Mouse (Mus musculus) lung, postnatal 14 days (tissue): ENCODE measurements around the gene Fxn.
A peak's percentile ranks its signal among the peaks of the same experiment; 100 is the strongest.

Experiments
- DNase-seq: peaks from one replicate; pipeline ENCODE4 v3.0.0; 2021

Fxn gene

DNA sequence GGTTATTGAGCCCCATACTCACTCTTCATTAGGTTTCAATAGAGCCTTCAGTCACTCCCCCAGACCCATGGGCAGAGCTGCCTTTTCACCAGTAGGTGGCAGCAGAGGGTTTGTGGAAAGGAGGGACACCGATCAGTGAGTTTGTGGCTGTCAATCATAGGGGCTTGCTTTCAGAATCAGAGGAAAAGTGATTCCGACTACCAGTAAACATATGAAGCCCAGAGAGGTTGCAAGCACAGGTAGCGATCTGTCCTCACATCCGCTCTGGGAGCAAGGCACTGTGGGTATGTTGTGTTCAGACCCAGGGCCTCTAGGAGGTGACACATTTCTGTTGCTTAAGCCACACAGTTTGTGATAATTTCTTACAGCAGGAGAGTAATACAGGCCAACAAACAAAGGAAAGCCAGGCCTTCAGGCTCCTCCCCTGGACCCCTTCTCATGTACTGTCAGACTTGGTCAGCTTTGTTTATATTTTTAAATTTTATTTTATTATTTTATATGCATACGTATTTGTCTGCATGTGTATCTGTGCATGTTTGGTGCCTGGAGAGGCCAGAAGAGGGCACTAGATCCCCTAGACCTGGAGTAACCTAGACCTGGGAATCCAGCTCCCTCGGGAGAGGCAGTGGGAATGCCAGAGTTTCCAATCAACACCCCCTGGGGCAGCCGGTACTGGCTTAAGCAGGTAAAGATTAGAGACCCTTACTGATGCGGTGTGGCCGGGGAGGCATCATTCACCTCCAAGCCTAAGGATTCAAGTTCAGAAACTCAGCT is 20.8 kb upstream of the Fxn start:
- peak; percentile 79 for DNase-seq

DNA sequence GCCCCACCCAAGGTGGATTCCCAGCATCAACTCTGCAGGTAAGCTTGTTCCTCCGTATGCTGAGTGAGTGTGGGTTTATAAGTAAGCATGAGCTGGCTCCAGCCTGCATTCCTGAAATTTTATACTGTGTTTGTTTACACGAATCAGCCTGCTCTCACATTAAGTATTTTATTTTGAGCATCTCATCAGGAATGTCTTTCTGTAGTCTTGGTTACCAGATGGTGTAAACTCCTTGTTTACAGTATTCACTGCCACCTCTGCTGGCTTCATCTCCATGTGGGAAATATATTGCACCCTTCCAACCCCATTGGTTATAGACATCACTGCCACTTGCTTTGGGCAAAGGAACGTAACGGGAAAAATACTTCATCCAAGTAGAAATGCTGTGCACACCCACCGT is 13.1 kb upstream of the Fxn start:
- DNase-seq: no peak

DNA sequence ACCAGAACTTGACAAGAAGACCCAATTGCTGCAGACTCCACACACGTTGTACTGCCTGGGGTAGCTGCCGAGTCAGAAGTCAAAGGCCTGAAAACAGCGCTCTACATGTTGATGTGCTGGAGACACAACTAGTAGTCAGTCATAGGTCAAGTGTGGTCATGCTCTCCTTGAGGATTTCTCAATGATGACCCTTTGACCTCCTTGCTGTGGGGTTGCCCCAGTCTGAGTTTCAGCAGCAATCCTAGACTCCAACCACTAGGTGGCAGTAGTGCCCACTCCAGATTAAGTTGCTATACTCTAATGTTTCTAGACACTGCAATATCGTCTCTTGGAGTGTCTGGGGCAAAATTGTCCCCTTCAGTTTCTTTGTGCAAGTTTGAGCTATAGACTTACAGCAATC is 3.8 kb upstream of the Fxn start:
- peak; percentile 69 for DNase-seq

DNA sequence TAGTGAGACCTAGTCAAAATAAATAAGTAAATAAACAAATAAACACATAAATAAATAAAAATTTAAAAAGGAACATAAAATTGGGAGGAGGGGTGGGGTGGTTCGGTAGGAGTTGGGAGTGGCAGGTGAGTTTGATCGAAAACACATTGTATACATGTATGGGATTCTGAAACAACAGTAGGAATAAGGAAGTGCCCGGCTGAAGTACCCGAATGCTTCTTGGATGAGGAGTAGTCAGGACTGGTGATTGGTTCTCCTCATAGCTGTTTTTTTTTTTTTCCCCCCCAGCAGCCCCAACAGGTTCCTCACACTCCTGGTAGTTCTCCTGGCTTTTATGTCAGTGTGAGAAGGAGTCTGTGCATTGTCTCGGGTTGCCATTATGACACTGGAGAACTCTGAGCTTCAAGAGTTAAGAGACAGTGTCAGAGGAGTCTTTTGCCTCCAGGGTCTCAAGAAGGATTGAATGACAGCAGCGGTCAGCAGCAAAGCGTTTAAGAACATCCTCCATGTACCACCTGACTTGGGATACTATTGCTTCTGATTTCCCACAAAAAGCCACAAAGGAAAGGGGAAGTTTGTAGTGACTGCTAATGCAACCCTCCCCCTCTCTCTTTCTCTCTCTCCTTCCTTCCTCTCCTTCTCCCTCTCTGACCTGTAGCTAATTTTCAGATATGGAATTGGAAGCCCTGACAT is 1.0 kb upstream of the Fxn start:
- DNase-seq: no peak

DNA sequence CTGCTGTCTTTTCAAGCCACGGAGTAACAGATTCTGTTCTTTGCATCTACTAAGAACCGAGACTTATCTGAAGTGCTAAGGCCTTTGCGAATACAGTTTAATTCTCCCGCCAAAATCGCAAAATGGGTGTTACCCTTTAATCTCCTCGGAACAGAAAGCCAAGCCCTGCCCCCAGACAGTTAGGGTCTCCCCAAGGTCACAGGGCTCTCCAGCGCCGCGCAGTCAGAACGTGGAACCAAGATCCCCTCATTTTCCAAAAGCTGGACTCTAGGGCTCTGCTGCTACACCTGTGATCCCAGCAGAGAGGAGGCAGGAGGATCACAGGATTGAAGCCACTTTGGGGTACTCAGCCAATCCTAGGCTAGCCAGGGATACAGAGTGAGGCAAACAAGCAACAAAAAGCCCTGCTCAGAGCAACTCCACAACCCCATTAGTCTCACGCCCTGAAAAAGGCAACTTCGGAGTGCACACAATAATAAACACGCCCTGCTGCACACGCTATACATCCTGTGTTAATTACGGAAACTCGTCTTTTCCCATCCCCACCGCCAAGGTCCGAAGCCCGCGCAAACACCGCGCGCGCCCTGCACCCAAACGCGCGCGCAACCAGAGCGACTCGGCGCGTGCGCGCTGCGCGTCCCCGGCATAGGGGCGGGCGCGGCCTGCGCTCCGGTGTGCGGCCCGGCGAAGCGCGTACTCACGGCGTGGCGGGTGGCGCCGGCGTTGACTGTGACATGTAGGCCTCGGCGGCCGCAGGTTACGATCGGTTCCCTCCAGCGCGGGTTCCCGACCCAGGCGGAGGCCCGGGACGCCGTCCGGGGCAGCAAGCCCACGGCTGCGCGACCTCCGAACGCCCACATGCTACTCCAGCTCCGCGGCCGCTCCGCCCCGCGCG is 452 bp downstream of the Fxn start:
- DNase-seq: peak; percentile 76

DNA sequence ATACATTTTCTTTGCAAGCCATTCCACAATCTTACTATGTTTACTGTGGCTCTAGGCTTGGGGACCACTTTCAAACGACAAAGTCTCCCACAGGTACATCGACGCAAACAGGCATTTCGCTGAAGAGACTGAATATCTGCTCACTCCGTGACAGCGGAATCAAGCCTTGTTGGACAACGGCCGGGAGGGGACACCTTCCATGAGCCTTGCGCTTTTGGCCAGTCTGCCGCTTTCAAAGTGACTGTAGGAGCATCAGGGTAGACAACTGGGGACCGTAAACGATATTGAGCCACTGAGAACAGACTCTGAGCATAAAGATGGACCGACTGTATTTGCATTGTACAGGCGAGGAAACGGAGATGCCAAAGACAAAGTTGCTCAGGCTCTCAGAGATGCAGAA is 1.5 kb downstream of the Fxn start:
- no peak for DNase-seq

DNA sequence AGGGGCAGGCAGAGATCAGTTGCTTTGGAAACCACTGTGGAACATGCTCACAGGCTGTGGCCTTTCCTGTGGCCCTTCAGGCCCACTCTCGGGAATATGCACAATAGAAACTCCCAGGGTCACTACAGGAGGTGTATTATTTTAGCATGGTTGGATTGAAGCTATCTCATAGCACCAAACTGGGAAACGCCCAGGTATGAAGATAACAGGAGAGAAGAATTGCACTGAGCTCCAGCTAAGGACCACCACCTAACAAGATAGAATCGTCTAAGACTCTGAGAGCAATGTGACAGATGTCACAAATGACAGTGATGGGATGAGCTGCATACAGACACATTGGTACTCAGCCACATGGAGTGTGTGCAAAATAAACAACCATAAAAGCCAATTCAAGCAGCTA is 6.1 kb downstream of the Fxn start:
- no peak for DNase-seq

DNA sequence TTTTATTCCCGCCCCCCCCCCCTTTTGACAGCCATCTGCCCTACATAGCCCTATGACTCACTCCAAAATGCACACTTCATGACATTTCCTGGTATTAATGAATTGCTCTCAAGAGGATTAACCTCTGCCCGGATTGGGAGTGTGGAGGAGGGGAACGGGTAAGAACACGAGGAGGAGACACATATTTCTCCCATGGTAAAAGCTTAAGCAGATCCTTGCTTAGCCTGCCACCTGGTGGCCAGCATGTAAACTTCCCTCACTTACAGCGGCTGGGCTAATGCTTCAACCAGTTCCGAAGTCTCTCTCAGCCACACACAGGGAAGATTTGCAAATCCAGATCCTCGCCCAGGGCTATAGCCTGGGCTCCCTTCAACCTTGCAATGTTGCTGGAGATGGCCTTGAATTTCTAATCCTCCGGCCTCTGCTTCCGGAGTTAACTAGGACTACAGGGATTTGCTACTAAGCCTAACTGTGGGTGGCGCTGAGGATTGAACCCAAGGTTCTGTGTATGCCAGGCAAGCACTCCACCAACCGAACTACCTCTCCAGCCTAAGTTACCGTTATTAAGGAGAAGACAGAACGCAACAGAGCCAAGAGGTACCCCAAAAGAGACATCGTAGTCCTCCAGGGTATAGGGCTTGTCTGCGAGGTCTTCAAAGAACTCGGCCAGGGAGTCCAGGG is 8.5 kb downstream of the Fxn start:
- DNase-seq: peak; percentile 89

DNA sequence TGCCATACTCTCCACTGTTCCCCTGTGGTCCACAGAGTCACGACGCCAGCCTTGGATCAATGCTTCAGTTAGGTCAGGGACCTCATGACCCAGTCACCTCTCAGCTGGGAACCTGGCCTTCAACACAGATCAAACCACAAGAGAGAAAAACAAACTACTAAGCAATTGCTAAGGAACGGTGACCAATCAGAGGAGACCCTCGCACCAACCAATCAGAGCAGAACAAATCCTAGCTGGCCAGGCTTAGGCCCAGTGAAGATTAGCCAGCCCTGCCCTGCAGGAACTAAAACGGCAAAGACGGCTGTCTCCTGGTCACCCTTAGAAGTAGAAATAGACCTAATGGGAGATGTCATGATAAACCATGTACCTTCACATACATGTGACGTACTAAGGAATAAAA is 9.1 kb downstream of the Fxn start:
- no peak for DNase-seq

DNA sequence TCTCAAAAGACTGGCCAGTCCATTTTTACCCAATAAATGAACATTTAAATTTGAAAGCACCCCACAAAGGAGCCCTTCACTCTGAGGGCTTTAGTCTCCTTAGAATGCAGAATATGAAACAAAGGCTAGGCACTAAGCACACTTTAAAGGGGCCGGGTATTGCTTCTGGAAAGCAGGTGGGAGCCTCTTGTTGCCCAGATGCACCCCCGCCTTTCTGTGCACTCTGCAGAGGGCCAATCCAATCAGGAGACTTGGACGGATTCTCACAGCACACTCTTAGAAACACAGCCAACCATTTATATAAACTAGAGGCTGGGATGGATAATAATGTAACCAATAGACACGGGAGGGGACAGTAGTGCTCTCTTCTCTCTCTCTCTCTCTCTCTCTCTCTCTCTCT is 11.9 kb downstream of the Fxn start:
- DNase-seq: no peak

DNA sequence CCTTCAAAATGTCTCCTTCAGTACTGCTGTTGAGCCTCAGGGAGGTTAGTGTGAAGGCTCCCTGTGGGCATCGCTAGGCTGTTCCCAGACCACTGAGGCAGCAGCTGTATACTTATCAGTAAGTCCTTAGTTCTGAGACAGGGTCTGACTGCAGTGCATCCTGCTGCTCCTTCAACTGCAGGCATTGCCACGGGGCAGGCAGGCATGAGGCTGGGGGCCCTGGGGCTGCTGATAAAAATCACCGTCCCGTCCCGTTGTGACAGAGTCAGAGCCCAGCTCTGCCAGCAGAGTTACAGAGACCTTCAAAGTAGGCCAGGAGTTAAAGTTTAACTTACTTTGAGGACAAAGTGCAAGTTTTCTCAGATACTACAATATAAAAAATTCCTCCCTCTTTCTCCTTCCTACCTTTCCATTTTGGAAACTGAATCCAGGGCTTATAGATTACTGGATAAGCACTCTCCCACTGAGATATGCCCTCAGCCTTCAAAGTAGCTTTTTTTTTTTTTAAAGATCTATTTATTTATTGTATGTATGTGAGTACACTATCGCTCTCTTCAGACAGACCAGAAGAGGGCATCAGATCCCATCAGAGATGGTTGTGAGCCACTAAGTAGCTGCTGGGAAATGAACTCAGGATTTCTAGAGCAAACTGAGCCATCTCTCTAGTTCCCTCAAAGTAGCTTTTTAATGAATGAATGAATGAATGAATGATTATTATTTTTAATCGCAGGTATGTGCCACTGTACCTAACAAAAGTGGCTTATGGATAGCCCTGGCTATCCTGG is 14.2 kb downstream of the Fxn start:
- DNase-seq: no peak

DNA sequence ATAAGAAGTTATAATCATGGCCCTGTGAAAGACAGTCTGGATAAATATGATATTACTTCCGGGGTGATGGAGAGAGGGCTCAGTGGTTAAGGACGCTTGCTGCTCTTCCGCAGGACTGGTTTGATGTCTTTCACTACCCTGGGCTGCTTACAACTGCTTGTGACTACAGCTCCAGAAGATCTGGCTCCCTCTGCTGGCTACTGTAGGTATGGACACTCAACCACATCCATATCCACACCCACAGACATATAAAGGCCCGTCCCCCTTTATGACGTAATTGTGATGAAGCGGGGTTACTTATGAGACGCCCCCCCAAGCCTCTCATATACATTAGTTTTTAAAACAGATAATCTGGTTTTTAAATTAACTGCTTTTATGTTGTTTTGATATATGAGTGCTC is 15.4 kb downstream of the Fxn start:
- DNase-seq: peak; percentile 93

DNA sequence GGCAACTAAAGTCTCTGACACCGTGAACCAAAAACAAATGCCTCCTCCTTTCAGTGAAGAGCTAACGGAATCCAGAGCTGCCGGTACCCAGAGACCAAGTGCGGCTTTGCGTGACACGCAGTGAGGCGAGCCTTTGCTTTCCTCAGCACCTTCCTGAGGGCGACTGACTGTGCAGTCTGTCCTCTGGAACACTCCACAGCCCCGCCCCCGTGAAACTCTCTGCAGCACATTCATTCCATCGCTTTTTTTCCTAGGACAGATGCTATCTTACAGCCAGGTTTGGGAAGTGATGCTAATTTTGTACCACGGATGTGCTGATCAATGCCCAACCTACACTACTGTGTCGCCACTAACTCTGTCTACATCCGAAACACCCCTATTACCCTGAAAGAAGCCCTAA is 17.7 kb downstream of the Fxn start:
- DNase-seq: no peak

DNA sequence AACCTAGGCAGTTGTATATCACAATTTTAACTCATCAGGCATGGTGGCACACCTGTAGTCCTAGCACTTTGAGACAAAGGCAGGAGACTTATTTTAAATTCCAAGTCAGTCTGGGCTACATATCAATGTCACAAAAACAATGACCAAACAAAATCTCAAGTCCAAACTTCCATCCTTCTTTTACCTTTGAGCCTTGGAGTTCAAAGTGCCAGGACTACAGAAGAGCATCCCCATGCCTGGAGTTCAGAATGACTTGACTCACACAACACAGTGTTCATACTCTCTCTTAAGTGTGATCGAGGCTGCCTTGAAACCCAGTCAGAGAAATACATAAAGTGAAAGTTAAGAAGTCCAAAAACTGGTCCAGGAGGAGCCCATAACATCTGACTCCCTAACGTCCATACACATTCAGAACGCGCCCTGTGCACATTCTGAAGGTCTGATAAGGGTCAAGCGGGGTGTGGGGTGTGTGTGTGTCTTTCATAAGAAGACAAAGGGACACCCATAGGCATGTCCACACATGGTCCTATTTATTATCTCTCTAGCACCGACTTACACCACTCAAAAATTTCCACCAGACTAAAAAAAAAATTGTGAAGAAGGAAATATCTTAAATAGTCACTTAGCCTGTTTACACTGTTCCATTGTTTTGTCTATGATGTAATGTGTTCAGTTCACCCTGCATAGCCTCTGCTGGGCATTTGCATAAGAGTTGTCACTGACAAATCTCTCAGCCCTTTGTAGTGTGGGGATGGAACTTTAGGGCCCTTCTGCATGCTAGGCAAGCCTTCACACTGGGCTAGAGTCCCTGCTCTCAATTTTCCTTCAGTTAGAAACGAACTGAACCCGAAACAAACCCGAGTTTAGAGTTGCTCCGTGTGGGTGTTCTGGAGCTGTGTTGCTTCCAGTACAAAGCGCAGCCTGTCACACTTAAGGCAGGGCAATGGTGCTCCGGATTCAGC is 20.7 kb downstream of the Fxn start:
- peak; percentile 32 for DNase-seq

DNA sequence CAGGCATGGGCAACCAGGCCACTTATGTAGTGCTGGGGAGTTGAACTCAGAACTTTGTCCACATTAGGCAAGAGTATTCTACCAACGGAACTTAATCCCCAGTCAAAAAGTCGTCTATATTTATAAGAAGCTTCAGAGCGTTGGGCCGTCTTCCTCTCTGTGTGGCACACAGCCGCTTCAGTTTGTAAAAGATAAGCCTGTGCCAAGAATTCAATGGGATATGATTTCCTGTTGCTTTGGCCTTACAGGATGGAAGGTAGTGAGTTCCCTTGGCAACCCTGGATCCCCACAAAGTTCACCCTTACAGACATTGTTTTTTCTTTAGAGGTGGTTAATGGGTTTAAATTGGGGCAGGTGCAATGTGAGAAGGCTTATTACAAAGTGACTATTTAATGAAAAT is 22.0 kb downstream of the Fxn start:
- DNase-seq: peak; percentile 38

DNA sequence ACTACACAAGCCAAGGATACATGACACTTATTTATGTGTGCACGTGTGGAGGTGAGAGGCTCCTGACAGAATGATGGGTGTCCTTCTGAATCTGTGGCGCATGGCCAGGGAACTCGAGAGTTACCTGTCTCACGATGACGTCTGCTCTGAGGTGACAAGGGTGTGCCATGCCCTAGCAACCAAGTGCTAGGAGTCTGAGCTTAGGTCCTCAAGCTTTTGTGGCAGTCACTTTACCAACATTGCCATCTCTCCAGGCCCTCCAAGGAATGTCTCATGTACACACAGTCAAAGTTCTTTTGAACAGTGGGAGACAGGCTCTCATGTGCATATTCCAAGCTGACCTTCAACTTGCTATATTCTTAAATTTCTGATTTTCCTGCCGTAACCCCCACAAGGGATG is 22.4 kb downstream of the Fxn start:
- no peak for DNase-seq

DNA sequence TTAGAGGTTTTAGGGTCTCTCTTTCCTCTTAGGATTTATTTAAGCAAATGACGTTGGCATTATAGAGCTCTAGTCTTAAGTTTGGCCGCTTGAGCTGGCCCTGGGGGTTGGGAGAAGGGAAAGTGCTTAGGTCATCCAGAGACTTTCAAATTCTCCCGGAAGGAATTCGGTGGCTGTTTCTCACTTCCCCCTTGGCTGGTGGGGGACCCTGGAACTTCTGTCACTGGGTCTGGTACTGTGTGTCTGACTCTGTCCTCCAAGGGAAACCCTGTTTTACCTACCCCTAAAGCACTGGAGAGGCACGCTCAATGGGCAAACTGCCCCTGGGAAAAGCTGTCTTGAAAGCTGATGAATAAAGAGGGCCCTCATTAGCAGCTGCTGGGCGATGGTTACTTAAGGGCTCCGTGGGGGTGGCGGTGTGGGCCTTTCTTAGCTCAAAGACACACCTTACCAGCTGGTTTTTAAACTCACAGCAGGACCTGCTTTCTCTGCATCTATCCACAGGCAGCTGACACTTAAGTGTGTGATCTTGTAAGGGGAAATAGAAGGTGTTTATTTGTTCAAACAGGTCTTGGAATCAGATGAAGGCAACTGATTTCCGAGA is 26.6 kb downstream of the Fxn start:
- DNase-seq: no peak

DNA sequence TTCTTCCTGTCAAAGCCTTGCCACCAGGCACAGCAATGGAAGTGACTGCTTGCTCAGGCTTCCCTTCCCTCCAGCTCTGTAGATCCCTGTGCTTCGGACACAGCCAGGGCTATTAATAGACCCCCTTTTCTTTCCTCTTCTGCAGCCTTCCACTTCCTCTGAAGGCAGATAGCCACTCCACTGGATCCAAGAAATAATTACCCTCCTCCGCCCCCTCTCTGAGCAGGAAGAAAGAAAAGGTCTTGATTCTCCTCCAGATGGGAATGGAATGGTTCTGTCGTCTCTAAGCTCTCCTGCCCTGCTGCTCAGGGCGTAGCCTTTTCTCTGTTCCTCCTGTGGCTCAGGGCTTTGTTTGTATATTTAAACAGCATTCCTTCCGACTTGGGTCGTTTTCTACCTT is 28.5 kb downstream of the Fxn start:
- peak; percentile 19 for DNase-seq

DNA sequence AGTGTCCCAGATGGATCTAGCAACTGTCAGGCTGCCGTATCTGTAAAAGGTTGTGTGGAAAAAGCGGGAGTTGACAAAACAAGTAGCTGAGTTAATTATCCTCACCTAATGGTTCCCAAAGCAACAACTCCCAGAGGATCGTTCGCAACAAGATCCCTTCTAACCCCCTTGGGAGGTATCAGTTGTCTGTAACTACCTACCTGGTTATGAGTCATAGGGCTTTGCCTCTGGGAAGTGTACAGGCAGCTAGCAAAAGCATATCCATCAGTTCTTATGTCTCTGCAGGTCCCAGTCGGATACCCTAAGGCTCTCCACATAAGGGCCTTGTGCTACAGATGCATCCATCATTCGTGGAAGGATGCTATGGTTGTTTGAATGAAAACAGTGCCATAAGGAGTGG is 37.1 kb downstream of the Fxn start:
- no peak for DNase-seq

DNA sequence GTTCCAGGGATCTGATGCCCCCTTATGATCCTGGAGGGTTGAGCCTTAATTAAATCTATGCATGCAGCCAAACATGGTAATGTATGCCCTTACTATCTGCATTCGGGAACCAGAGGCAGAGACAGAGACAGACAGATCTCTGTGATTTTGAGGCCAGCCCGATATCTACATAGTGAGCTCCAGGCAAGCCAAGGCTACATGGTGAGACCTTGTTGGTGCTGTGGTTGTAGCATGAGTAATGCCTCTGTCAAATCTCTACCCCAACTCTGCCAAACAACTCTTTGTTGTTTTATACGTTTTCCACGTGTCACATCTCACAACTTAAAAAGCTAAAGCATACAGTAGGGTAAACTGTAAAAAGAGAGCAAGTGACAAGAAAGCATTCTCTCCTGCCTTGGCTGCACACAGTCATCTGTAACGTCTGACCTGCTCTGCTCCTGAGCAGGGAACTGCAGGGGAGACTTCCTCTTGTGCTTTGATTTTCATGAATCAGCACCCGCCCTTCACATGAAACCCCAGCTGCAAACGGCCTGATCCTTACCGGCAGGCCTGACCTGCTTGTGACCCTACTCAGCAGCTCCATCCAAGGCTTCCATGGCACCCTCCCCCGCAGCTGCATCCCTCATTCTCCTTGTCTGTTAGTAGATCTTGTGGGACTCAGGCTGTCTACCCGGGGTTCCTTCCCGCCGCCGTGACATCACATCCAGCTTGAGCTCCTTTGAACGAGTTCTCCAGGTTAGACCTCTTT is 38.4 kb downstream of the Fxn start:
- no peak for DNase-seq
